Mouse (Mus musculus): ENCODE data around the gene Zfand2b.

Zfand2b gene

DNA sequence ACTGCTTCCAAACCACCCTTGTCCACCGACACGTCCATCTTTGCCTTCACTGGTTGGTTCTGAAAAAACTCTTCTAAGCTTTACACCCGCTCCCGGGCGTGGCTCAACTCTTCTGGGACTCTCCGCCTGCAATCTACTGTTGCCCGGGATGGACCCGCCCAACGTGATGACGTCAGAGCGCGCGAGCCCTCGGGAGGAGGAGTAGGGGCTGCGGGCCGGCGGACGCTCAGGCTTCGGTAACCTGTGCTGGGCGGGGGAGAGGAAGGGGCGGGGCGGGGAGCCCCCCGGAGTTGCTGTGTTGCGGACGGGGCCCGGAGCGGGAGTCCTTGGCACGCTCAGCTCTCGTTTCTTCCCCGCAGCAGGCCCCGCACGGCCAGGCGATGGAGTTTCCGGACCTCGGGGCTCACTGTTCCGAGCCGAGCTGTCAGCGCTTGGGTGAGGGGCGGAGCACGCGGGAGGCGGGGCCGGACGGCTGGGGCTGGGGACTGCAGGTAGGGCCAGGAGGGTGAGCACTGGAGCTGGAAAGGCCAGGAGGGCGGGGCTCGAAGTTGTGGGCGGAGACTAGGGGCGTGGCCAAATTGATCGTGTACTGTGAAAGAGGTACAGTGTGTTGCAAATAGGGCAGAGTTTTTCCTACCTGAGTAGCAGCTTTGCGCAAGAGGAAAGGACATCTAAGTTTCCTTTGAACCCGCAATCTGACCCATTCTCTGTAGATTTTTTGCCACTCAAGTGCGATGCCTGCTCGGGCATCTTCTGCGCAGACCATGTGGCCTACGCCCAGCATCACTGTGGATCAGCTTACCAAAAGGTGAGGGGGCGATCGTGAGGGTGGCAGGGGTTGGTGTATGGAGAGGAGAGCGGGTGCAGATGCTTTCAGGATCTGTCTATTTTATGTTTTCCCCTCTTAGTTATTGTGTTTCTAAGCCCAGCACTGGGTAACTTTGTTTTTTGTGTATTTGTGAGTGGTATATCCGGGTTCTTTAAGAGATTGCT is at the start of gene Zfand2b:
Gene Zfand2b, plus strand, starts transcription at position 175 of the 993 bp plus-strand sequence.
- peak; percentile 96 for DNase-seq (ENCODE audit: low spot score)

DNA sequence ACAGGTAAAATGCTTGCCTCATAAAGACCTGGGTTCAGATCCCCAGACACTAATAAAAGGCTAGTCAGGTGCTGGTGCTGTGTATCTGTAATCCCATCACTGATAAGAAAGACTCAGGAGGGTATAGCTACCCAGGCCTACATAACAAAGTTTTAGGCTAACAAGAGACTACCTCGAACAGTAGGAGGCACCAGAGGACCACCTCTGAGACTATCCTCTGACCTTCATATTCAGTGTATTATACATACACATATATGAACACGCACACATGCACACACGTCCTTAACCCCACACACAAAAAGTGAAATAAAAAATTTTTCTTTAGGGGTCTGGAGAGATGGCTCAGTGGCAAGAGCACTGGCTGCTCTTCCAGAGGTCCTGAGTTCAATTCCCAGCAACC is 46.2 kb upstream of the Zfand2b start:
- no peak for DNase-seq (ENCODE audit: low spot score)

DNA sequence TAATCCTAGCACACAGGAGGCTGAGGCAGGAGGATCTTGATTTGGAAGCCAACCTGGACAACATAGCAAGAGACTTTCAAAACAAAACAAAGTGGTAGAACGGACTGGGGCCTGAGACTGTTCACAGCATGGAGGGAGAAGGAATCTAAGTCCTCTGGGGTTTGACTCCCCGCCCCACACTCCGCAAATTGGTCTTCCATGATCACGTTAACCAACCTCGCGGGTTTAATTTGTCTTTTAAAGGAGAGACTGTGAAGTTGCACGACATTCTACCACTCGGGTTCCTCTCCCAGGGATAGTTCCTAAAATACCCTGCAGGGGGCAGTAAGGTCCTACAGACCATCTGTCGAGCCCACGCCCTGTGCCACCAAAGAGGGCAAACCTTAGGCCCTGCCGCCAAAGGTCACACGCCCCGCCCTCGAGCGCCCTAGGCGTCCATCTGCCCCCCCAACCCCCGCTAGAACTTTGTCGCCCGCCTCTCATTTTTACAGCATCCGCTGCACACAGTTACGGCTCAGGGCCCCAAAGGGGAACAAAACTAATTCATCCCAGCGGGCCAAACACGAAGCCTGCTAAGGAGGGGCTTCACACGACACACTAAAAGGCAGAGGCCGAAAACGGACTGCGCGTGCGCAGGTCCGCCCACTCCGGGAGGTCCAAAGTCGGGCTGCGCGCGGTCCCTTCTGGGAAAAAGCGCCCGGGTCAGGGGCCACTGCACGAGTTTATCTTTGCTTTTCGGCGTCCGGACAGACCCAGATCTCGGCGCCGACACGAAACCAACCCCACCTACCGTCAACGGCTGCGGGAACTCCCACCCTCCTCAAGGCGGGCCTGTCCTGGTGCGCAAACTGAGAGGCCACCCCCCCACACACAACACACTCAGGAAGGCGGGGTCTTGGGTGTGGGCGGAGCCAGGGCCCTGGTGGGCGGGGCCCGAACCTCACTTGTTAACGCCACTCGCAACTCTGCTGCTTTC is 43.8 kb upstream of the Zfand2b start, which contains the start of gene Nhej1:
Gene Nhej1, minus strand, starts transcription at position 855 of the 976 bp plus-strand sequence.
- peak; percentile 97 for DNase-seq (ENCODE audit: low spot score)

DNA sequence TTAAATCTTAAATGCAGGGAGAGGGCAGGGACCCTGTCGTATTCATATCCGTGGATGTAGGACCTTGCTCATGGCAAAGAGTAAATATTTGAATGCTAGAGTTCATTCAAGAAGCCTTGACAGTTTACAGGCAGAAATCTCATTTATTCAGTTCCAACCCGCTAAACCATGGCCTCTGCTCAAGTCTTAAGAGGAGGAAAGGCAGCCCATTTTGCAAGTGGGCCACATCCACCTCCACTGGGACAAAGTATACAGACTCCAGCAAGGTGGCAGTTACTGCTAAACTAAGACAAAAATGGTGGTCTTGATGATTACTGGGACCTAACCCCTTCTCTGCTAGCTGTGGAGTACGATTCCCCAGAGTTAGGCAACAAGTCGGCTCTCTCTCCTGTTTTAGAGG is 43.0 kb upstream of the Zfand2b start:
- no peak for DNase-seq (ENCODE audit: low spot score)

DNA sequence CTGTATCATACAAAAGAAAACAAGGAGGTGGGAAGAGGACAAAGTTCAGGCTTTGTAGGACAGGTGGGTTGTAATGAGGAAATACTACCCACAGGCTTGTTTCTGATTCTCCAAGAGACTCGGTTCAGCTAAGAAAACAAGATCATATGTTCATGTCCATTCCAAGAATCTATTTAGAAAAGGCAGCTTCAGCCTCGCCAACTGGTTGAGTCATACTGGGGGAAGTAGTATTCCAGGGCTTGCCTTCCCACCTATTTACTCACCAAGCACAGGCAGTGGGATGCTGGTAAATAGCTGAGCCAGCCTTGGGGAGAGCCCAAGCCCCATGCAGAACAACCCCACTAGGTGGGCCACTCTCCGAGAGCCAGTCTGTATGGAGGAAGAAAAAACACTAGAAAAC is 39.8 kb upstream of the Zfand2b start:
- no peak for DNase-seq (ENCODE audit: low spot score)

DNA sequence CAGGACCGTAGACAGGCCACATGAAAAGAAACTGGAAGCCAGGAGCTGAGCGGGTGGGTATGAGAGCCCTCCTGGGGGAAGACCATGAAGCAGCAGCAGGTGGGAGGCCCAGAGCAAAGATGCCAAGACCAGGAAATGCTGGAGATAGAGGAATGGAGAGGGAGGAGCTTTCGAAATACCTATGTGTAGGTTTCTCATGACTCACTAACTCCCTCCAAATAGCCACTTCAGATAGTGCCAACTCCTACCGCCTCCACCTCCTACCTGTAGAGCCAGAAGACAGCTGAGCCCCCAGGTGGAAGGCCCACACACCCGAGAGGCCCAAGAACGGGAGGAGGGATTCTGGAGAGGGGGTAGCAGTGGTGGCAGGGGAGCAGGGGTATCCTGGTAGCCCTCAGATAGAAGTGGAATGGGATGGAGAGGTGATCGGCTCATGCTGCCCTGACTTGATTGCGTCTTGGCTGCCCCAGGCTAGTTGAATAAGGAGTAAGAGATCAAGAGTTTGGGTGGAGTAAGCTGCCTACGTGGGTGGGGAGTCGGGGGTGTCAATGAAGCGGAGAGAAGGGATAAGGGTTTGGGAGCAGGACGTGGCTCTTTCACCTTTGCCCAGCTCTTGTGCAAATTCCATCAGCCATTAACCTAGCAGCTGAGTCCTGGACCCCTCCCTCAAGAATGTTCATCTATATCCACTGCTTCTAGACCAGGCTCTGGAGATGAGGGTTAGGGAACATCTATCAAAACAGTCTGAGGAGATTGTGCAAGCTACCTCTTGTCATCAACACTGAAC is 34.8 kb upstream of the Zfand2b start, which contains the start of gene Slc23a3:
Gene Slc23a3, minus strand, starts transcription at position 470 of the 787 bp plus-strand sequence.
- no peak for DNase-seq (ENCODE audit: low spot score)

DNA sequence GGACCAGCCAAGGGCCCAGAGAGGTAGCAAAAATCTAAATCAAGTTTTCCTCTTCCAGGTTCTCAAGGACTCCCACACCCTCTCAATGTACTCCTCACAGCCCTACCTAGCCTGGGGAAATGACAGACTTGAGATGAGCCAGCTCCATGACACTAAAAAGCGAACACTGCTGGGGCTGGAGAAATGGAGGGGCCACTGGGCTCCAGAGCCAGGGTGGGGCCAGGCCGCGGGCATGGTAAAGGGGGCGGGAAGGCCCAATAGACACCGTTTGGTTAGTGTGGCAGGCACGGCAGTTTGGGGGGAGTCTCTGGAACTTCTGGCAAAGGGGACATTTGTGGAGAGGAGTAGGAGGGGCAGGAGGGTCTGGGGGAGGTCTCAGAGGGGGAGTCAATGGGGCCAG is 32.2 kb upstream of the Zfand2b start:
- DNase-seq (ENCODE audit: low spot score) = no peak

DNA sequence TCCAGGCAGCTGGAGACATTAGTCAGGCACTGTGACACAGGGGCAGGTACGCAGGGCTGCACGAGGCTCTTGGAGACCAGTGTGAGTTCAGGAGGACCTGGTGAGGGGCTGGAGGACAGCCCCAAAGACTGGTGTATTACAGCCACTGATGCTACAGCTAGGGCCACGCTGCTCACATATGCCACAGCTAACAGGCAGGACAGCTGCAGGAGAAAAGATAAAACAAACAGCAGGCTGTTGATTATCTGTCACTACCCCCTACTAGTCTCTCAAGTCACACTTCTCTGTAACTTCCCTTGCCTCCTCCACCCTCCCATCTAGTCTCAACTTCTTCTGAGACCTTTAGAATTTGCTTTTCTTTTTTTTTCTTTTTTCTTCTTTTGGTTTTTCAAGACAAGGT is 31.7 kb upstream of the Zfand2b start:
- no peak for DNase-seq (ENCODE audit: low spot score)

DNA sequence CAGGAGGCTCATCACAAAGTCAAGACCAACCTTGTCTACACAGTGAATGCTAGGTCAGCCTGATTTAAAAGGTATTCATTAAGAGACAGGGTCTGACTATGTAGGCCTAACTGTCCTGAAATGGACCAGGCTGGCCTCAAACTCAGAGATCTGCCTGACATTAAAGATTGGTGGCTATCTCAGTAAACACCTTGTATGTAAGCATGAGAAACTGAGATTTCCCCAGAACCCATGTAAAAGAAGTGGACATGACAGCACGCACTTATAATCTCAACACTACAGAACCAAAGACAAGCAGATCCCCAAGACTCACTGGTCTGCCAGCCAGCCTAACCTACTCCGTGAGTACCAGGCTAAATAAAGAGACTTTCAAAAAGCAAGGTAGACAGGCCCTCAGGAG is 30.0 kb upstream of the Zfand2b start:
- DNase-seq (ENCODE audit: low spot score) = no peak

DNA sequence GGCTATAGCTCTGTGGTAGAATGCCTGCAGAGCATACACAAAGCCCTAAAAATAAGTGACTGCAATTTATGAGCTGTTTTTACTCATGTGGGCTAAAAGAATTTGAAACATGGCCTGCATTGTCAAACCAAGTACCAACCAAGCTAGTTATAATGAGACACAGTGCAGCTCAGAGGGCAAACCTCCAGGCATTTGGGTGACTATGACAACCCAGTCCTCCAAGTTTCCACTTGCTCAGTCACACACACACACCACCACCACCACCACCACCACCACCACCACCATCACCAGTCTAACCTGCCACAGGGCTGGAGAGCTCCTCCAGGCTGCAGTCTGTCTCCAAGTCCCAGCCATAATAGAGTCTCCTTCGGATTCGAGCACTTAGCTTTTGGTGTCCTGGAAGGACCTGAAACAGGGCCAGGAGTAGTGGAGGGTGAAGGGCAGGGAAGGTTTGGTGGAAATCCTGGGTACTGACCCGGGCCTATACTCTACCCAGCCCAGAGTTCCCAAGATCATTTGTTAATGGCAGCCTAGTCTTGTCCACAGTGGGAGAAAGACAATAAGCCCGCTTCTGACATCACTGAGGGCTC is 27.8 kb upstream of the Zfand2b start:
- DNase-seq (ENCODE audit: low spot score) = no peak

DNA sequence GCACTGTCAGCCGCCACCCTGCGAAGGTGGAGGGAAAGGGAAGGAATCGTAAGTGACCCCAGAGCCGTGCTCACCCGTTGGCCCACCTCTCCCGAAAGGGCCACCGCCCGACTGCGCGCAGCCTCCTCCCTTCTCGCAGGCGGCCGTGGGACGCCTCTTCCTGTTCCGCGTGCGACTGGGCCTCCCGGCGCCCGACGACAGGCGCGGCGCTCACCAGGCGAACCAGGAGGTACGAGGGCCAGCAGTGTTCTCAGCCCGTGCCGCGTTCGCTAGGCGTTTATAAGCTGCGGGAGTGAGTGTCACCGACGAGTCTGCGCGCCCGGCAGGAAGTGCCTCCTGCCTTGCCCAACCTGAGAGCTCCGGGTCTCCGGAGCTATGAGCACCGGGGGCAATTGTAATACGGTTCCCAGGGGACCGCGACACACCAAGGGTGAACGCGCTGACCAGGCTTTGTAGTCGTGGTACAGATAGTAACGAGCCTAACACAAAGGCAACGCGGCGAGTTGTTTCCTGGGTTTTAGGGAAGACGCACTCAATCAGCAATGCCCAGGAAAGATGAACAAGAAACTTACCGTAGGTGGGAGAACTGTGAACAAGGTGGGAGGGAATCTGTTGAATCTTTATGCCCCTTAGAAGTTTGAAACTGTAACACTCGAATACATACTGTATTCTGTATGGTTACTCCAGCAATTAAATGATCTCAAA is 26.8 kb upstream of the Zfand2b start:
- peak; percentile 54 for DNase-seq (ENCODE audit: low spot score)

DNA sequence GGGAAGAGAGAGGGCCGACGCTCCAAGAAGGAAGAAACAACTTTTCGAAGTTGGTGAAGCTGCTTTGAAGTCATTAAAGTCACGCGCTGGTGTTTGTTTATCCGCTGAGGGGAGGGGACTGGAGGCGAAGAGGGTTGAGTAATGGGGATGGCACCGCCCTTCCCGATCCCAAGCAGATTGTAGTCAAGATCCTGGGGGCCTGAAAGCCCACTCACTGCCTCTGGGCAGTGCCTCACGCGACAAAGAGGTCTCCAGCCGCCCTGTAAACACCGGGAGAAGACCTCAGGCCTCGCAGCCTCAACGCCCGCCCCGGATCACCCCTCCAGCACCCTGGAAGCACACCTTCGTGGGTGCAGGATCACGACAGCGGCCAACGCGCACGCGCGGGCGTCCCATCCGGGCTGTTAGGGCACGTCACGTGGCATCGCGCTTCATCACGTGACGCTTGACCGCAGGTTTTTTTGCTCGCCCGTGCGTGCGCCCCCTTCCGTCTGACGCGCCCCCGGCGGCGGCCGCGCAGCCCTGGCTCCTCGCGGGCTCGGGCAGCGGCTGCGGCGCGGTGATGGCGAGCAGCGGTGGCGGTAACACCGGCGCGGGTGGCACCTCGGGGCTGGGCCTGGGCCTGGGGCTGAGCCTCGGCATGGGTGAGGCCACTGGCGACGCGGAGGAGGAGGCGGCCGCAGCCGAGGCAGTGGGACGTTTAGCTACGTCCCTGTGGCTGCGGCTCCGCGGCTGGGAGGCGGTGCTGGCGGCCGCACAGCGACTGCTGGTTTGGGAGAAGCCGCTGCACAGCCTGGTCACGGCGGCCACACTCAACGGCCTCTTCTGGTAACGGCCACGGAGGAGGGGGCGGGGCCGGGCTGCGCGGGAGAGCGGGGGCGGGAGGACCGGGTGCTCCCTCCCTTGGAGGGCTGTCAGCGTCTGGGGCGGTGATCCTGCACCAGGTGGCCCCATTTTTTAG is 25.9 kb upstream of the Zfand2b start, which contains the start of the genes Cnppd1 and Retreg2:
Gene Cnppd1, minus strand, starts transcription at position 411 of the 961 bp plus-strand sequence.
Gene Retreg2, plus strand, starts transcription at position 478 of the 961 bp plus-strand sequence.
- peak; percentile 97 for DNase-seq (ENCODE audit: low spot score)

DNA sequence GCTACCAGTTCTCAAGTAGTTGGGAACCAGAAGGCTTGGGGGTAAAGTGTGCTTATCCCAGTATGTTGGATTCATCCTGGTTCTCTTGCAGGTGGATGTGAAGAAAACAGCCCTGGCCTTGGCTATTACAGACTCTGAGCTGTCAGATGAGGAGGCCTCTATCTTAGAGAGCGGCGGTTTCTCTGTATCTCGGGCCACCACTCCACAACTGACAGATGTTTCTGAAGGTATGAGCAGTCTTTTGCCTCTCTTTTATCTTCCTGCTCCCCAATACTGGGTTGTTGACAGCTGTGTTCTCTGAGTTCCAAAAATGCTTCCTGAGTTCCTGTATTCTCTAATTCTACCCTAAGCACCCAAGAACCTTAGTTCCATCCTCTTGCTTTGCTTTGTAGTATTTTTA is 22.9 kb upstream of the Zfand2b start:
- DNase-seq (ENCODE audit: low spot score) = no peak

DNA sequence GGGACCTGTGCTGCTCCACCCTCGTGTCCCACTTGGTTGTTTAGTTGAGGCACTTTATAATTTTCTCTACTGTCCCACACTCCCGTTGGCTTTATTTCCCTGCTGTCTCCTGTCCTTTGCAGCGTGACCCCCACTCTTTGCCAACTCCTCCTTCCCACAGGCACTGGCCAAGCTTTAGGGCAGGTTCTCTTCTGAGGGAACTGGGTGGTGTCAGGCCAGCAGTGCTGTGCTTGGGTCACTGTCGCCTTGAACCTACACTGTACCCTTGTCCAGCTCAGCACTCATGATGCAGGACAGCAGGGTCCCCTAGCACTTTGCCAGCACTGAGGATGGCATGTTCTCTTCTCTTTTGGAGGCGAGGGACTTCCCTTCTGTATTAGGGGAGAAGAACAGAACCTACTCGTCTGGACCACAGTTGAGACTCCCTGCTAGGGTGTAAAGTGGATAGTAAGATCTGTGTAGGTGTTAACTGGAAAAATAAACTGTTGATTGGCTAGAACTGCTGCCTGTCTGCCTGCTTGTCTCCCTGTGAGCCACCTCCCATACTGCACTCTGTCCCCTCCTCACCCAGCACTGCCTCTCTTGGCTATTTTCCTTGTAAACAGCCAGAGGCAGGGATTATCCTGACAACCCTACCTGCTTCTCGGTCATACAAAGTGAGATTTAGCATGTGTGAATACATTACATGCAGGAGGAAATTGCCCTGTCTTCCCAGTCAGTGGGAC is 20.9 kb upstream of the Zfand2b start:
- DNase-seq (ENCODE audit: low spot score) = no peak

DNA sequence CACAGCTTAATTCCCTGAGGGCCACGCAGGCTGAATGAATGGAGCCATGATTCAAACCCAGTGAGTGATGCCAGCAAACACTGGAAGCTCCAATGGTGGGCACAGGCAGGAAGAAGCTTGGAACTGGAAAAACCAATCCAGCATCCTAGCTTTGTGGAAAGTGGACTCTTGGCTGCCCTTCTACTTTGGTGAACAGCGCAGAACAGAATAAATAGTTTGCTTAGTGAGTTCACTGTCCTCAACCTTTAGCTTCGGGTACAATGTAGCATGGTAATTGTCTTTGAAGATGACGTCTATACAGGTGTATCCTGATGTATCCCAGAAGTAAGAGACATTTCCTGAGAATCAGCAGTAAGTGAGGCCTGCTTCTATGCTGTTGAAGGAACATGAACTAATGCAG is 19.7 kb upstream of the Zfand2b start:
- no peak for DNase-seq (ENCODE audit: low spot score)

DNA sequence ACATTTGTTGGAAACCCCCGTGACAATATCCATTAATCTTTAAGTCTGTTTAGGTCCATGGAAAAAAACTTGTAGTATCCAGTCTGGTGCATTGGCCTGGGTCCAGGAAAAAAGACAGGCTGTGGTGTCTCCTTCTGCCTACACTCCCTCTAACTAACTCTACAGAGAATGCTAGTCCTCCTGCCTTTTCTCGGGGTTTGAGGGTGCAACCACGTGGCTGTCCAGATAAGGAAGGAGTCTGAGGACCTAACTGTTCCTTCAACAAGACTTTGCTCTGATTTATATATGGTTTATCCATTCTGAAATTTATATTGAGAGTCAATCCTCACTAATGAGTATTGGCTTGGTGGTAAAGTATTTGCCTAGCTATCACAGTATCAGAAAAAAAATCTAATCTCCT is 12.6 kb upstream of the Zfand2b start:
- DNase-seq (ENCODE audit: low spot score) = no peak

DNA sequence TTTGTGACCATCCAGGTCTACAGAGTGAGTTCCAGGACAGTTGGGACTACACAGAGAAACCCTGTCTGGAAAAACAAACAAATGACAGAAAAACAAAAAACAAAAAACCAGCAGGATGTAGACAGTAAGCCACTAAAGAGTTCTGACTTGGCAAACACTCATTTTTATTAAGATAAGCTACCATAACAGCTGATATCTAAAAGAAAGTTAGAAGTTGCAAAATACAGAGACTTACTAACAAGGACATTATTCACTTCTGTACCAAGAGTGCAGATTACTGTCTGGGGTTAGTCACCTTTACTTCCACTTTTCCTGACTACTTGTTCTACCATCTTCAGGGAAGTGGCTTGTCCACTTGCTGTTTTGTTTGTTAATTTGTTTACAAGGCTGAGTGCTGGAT is 9.5 kb upstream of the Zfand2b start:
- no peak for DNase-seq (ENCODE audit: low spot score)

DNA sequence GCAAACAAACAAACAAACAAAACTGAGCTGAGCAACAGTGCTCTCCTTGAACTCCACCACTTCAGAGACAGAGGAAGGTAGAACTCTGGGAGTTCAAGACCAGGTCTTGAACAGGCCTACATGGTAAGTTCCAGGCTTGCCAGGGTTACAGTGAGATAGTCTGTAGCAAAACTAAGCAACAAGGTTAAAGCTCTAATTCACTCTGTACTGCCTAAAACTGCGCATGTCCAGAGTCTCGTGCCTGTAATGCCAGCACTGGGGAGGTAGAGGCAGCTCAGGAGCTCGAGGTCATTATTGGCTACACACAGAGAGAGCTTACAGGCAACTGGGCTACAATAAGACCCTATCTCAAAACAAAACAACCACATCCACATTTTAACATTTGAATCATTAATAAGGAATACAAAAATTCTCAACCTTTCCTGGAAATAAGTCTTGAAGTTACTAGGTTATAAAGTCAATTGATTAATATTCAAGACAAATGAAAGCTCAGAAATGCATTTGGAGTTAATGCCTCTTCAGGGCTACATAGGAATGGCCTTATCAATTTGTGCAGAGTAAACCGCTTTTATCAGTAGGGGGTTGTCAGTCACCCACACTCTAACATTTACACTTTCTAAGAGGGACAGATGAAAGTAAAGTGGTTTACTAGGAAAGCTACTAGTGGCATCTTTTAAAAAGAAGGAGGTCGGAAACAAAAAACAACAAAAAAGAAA is 8.7 kb upstream of the Zfand2b start:
- DNase-seq (ENCODE audit: low spot score) = no peak

Data from embryo, embryonic 10.5 days (tissue).